In the genomic region with DNA sequence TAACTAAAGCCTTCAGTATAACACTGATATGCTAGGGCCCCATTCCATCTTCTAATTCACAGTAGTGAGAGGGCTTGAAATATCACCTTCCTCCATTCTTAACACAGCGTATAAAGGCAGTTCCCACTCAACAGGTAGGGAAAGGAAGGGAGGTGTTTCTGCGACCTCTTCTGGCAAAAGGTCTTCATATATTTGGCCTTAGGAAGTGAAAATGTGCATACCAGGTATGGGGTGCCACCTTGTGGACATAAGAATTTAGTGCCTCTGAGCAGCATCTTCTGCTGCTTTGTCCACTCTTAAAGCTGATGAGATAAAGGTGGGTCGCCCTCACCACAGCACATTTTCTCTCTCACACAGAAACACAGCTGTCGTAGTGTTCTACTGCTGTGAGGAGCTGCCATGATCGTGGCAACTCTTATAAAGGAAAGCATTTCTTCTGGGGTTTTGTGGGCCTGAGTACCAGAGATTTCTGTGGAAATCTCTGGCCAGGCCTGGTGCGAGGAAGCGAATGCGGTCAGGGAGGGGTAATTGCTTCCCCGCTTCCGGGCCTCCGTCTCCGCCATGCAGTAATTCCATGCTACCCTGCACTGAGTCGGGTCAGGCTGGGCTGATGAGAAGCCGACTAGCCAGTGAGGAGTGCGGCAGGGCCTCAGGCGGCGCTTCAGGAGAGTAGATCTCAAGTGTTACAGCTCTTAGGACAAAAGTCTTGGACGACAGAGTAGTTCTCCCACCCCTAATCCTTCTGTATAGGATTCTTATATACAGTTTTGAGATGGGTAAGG, we compare ENCODE assay signal across 8 mouse cellular contexts.
DNase-seq lines count a peak whose midpoint lies in the region; ATAC-seq and TF ChIP-seq lines count a peak whose summit lies in the region.

No protein-coding gene starts in this region.

- no peaks in the 10 kb centered on the region for H3K9me3 ChIP-seq in CH12.LX (replicated peaks; ENCODE audit: low read length)
- H3K9me3 ChIP-seq in heart, embryonic 16.5 days (replicated peaks; ENCODE audit: control insufficient read depth, low read length), result no peaks in the 10 kb centered on the region
- H3K9me3 ChIP-seq in liver, embryonic 14.5 days (ENCODE audit: control insufficient read depth, low read length), result no peaks in the 10 kb centered on the region
- H3K9me3 ChIP-seq in neural tube, embryonic 13.5 days, result no peaks in the 10 kb centered on the region

- H3K79me2 ChIP-seq in CH12.LX (replicated peaks; ENCODE audit: control insufficient read depth, extremely low read depth, insufficient read depth, poor library complexity, severe bottlenecking), result no peaks in the 10 kb centered on the region

- peak; percentile 37; the same call in 1 of the 2 replicates for ATAC-seq in heart, embryonic 16.5 days (replicated peaks; ENCODE audit: extremely low read depth, insufficient read depth, low FRiP score)
- no peak for ATAC-seq in liver, embryonic 14.5 days (ENCODE audit: insufficient read depth)
- peak; percentile 71 for ATAC-seq in neural tube, embryonic 13.5 days (ENCODE audit: low read depth)

- DNase-seq in CH12.LX (ENCODE audit: extremely low read depth), result peak; percentile 90
- peak; percentile 85 for DNase-seq in kidney, postnatal 14 days
- peak; percentile 28 to 41 (median 33) for DNase-seq in liver, embryonic 14.5 days (ENCODE audit: low read depth in 3 of 3, low spot score in 3 of 3)
- peak; percentile 56 for DNase-seq in testis, postnatal 10 days (ENCODE audit: low spot score)

- in situ Hi-C loops in CH12.LX (cut with MboI; ENCODE audit: low pct_ligation_motif_present, low pct_unique_long_range_greater_than_20kb, low sequenced_read_pairs), result loop anchor here (10.0 kb wide), 1 partner anchor 93 kb away; the partner anchor contains the start of gene Gng2

- peak; percentile 100 for TF ChIP-seq RAD21 in CH12.LX (IDR thresholded peaks at IDR 0.05; ENCODE audit: low read depth, low read length)

- TF ChIP-seq CTCF in CH12.LX (conservative IDR thresholded peaks at IDR 0.05 in 1 of 2, IDR thresholded peaks at IDR 0.05 in 1 of 2; ENCODE audit: low read depth in 2 of 2, low read length in 2 of 2), result peak; percentile 82 to 100
- peak; percentile 40; the same call in 1 of the 2 replicates for TF ChIP-seq CTCF in bone marrow, adult 2 months (IDR thresholded peaks at IDR 0.05; ENCODE audit: control insufficient read depth, insufficient read depth, low read length)
- TF ChIP-seq CTCF in embryonic fibroblast, embryonic 13.5 days (IDR thresholded peaks at IDR 0.05; ENCODE audit: borderline replicate concordance, insufficient read depth, low read length), result 0 out of 2 replicates have a peak, but pooled peaks have one; percentile 2
- peak; percentile 81 for TF ChIP-seq CTCF in liver, embryonic 14.5 days (IDR thresholded peaks at IDR 0.05; ENCODE audit: low read depth)

- no peaks in the 10 kb centered on the region for H3K27me3 ChIP-seq in CH12.LX (replicated peaks)
- no peaks in the 10 kb centered on the region for H3K27me3 ChIP-seq in heart, embryonic 16.5 days (ENCODE audit: control insufficient read depth, insufficient read depth, low read length)
- H3K27me3 ChIP-seq in liver, embryonic 14.5 days (ENCODE audit: control insufficient read depth, insufficient read depth, low read length), result no peaks in the 10 kb centered on the region
- H3K27me3 ChIP-seq in neural tube, embryonic 13.5 days, result no peaks in the 10 kb centered on the region

- H3K4me2 ChIP-seq in CH12.LX (ENCODE audit: insufficient read depth, low read depth, poor library complexity, severe bottlenecking), result no peak overlapping the region
- no peak overlapping the region for H3K4me2 ChIP-seq in heart, embryonic 16.5 days (ENCODE audit: low read depth, low read length)
- no peak overlapping the region for H3K4me2 ChIP-seq in liver, embryonic 14.5 days (ENCODE audit: low read depth)
- H3K4me2 ChIP-seq in neural tube, embryonic 13.5 days, result no peak overlapping the region

- no peak for TF ChIP-seq POLR2A in CH12.LX (IDR thresholded peaks at IDR 0.05; ENCODE audit: low read depth, low read length)
- no peak for TF ChIP-seq POLR2A in bone marrow, adult 2 months (IDR thresholded peaks at IDR 0.05; ENCODE audit: borderline replicate concordance, control insufficient read depth, low read depth, low read length)
- TF ChIP-seq POLR2A in embryonic fibroblast, embryonic 13.5 days (IDR thresholded peaks at IDR 0.05; ENCODE audit: low read depth, low read length), result no peak

- H3K27ac ChIP-seq in CH12.LX (ENCODE audit: insufficient read depth, low read depth), result no peak overlapping the region
- H3K27ac ChIP-seq in bone marrow, adult 2 months (ENCODE audit: control insufficient read depth, insufficient read depth, low read depth, low read length, poor library complexity), result no peak overlapping the region; the same call in 1 of the 2 replicates
- H3K27ac ChIP-seq in embryonic fibroblast, embryonic 13.5 days (ENCODE audit: insufficient read depth, low read length), result no peak overlapping the region
- H3K27ac ChIP-seq in heart, embryonic 16.5 days (ENCODE audit: low read length), result no peak overlapping the region
- H3K27ac ChIP-seq in liver, embryonic 14.5 days, result no peak overlapping the region
- H3K27ac ChIP-seq in neural tube, embryonic 13.5 days (replicated peaks), result no peak overlapping the region

- no peak for TF ChIP-seq EP300 in CH12.LX (IDR thresholded peaks at IDR 0.05; ENCODE audit: low read length)
- no peak for TF ChIP-seq EP300 in liver, embryonic 14.5 days (IDR thresholded peaks at IDR 0.05; ENCODE audit: low read depth)

- dilution Hi-C loops in CH12.LX (cut with MboI; ENCODE audit: extremely low pct_ligation_motif_present, extremely low pct_unique_long_range_greater_than_20kb, low sequenced_read_pairs), result no loop called here

- H3K9ac ChIP-seq in CH12.LX (ENCODE audit: insufficient read depth, low read depth), result no peak overlapping the region
- no peak overlapping the region for H3K9ac ChIP-seq in heart, embryonic 16.5 days (ENCODE audit: low read length)
- H3K9ac ChIP-seq in liver, embryonic 14.5 days (replicated peaks), result no peak overlapping the region
- H3K9ac ChIP-seq in neural tube, embryonic 13.5 days, result peak overlapping the region; percentile 17; the same call in 1 of the 2 replicates

- no peaks in the 10 kb centered on the region for H3K36me3 ChIP-seq in CH12.LX (replicated peaks in 1 of 2; ENCODE audit: control insufficient read depth in 1 of 2, insufficient read depth in 1 of 2, low read length in 1 of 2)
- H3K36me3 ChIP-seq in heart, embryonic 16.5 days (ENCODE audit: control insufficient read depth, insufficient read depth), result no peaks in the 10 kb centered on the region
- no peaks in the 10 kb centered on the region for H3K36me3 ChIP-seq in liver, embryonic 14.5 days (replicated peaks; ENCODE audit: control insufficient read depth, insufficient read depth, low read depth)
- H3K36me3 ChIP-seq in neural tube, embryonic 13.5 days, result no peaks in the 10 kb centered on the region

- no peak overlapping the region for H3K4me3 ChIP-seq in CH12.LX (replicated peaks in 1 of 3; ENCODE audit: low read depth in 2 of 3, low read length in 2 of 3, poor library complexity in 1 of 3)
- no peak overlapping the region for H3K4me3 ChIP-seq in bone marrow, adult 2 months (replicated peaks; ENCODE audit: control insufficient read depth, low read depth, low read length)
- no peak overlapping the region for H3K4me3 ChIP-seq in embryonic fibroblast, embryonic 13.5 days (ENCODE audit: insufficient read depth, low read length)
- H3K4me3 ChIP-seq in heart, embryonic 16.5 days (ENCODE audit: low read length), result no peak overlapping the region
- no peak overlapping the region for H3K4me3 ChIP-seq in liver, embryonic 14.5 days (ENCODE audit: insufficient read depth in 1 of 2, low read depth in 2 of 2, low read length in 2 of 2)
- no peak overlapping the region for H3K4me3 ChIP-seq in neural tube, embryonic 13.5 days

- H3K4me1 ChIP-seq in CH12.LX (ENCODE audit: control insufficient read depth in 1 of 2, insufficient read depth in 2 of 2), result peaks cover 2 to 13% of the 10 kb centered on the region in 2 experiments; a peak in 2 of 4 replicates
- H3K4me1 ChIP-seq in bone marrow, adult 2 months (ENCODE audit: control insufficient read depth, insufficient read depth, low read length), result no peaks in the 10 kb centered on the region
- no peaks in the 10 kb centered on the region for H3K4me1 ChIP-seq in embryonic fibroblast, embryonic 13.5 days (ENCODE audit: control insufficient read depth, insufficient read depth, low read length)
- H3K4me1 ChIP-seq in heart, embryonic 16.5 days (ENCODE audit: control insufficient read depth, insufficient read depth, low read length), result no peaks in the 10 kb centered on the region
- H3K4me1 ChIP-seq in liver, embryonic 14.5 days (replicated peaks; ENCODE audit: control insufficient read depth in 2 of 2, insufficient read depth in 2 of 2, low read length in 1 of 2), result no peaks in the 10 kb centered on the region
- 0 out of 2 replicates have a peak, but pooled peaks cover 4% of the 10 kb centered on the region for H3K4me1 ChIP-seq in neural tube, embryonic 13.5 days (replicated peaks)

- 42% methylated on average over 18 of the region's 18 CpGs for WGBS in bone marrow, adult 2 months
- 31% methylated on average over 18 of the region's 18 CpGs for WGBS in heart, embryonic 16.5 days
- 29% methylated on average over 18 of the region's 18 CpGs for WGBS in liver, embryonic 14.5 days (ENCODE audit: insufficient replicate concordance)
- 35% methylated on average over 18 of the region's 18 CpGs for WGBS in neural tube, embryonic 13.5 days

TF ChIP-seq in CH12.LX, 34 proteins besides CTCF, POLR2A, EP300 and RAD21 (continues in another document):
- TF ChIP-seq HCFC1 (IDR thresholded peaks at IDR 0.05; ENCODE audit: low read depth, low read length) (no peak), PAX5 (IDR thresholded peaks at IDR 0.05; ENCODE audit: low read length) (no peak), USF1 (IDR thresholded peaks at IDR 0.05; ENCODE audit: low read depth, low read length) (no peak), USF2 (conservative IDR thresholded peaks at IDR 0.05; ENCODE audit: low read depth, low read length) (no peak), MAFK (IDR thresholded peaks at IDR 0.05; ENCODE audit: insufficient replicate concordance, low read length) (no peak), GABPA (IDR thresholded peaks at IDR 0.05; ENCODE audit: insufficient replicate concordance, low read depth, low read length) (no peak), E2F4 (IDR thresholded peaks at IDR 0.05; ENCODE audit: insufficient replicate concordance, low read depth, low read length) (peak; percentile 36; the same call in 1 of the 2 replicates), MYC (IDR thresholded peaks at IDR 0.05; ENCODE audit: low read depth, low read length) (peak; percentile 52; the same call in 1 of the 2 replicates), NELFE (IDR thresholded peaks at IDR 0.05; ENCODE audit: low read depth, low read length) (peak; percentile 92; the same call in 1 of the 2 replicates), ZKSCAN1 (IDR thresholded peaks at IDR 0.05; ENCODE audit: borderline replicate concordance, low read depth, low read length) (no peak), MXI1 (IDR thresholded peaks at IDR 0.05; ENCODE audit: low read depth, low read length) (no peak), KAT2A (IDR thresholded peaks at IDR 0.05; ENCODE audit: insufficient replicate concordance, low read length) (no peak), TCF12 (IDR thresholded peaks at IDR 0.05; ENCODE audit: low read depth, low read length) (no peak)

Comparison
In these comparisons a context has a peak if more than half of its experiments do, and no peak if none do; other contexts are left out.
1. DNase-seq: peak in every context shown above with its lines; median percentile 90 in CH12.LX; 85 in kidney, postnatal 14 days; 56 in testis, postnatal 10 days; 33 in liver, embryonic 14.5 days.
2. CTCF ChIP-seq: peak in every context shown above with its lines; median percentile 91 in CH12.LX; 81 in liver, embryonic 14.5 days; 40 in bone marrow, adult 2 months; 2 in embryonic fibroblast, embryonic 13.5 days.